Comparison of ENCODE assay signal across 9 mouse cellular contexts in the genomic region with DNA sequence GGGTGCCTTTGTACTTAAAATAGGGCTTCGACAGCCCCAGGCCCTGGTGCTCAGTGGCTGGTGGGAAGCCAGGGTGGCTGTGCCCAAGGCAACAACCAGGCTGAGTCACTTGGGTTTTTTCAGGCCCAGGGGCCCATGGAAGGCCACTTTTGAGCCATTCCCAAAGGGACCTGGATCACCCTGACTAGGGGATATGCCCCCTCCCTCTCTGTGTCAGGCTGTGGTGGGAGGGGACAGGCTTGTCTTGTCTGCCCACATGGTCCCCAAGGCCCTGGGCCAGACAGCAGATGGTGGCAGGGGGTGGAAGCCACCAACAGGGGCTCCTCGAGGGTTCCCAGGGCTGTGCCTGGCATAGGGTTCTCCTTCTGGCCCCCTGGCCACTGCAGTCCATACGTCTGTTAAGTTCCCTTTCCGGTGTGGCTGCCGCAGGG. TPM values are rescaled to one million over a fixed set of nuclear protein-coding genes. Genes with fewer than 3 reads are reported as not detected.
DNase-seq lines count a peak whose midpoint lies in the region; ATAC-seq and TF ChIP-seq lines count a peak whose summit lies in the region.
"Had no signal": no experiment of that assay in that cellular context is flagged by ENCODE, and none has a peak within 500 bp of the region (broad histone marks: within the 10 kb centered on the region; RNA-seq: fewer than 3 reads in every experiment).

No protein-coding gene starts in this region.

- no peaks in the 10 kb centered on the region for H3K9me3 ChIP-seq in embryonic facial prominence, embryonic 13.5 days
- no peaks in the 10 kb centered on the region for H3K9me3 ChIP-seq in liver, postnatal 0 days (ENCODE audit: low read length)

- ATAC-seq in embryonic facial prominence, embryonic 13.5 days (ENCODE audit: insufficient number of reproducible peaks, insufficient read depth, low FRiP score, low TSS enrichment, low read depth): no peak
- no peak for ATAC-seq in liver, postnatal 0 days

- TF ChIP-seq EP300 in liver, postnatal 0 days (IDR thresholded peaks at IDR 0.05; ENCODE audit: low read depth): no peak

- 72% methylated on average over 5 of the region's 5 CpGs for WGBS in embryonic facial prominence, embryonic 13.5 days
- 59% methylated on average over 5 of the region's 5 CpGs for WGBS in liver, postnatal 0 days (ENCODE audit: insufficient replicate concordance)

- H3K27ac ChIP-seq in layer of hippocampus, adult 2 months: peak overlapping the region; percentile 75
- H3K27ac ChIP-seq in embryonic facial prominence, embryonic 13.5 days: peak overlapping the region; percentile 68
- H3K27ac ChIP-seq in liver, postnatal 0 days (ENCODE audit: low read depth): peak overlapping the region; percentile 16; the same call in 1 of the 2 replicates

- H3K4me1 ChIP-seq in embryonic facial prominence, embryonic 13.5 days: peaks cover 60% of the 10 kb centered on the region
- H3K4me1 ChIP-seq in liver, postnatal 0 days (ENCODE audit: insufficient read depth): peaks cover 47% of the 10 kb centered on the region

- no peak overlapping the region for H3K9ac ChIP-seq in embryonic facial prominence, embryonic 13.5 days
- H3K9ac ChIP-seq in liver, postnatal 0 days (replicated peaks): 0 out of 2 replicates have a peak overlapping the region, but pooled peaks have one; percentile 23

- no peak for TF ChIP-seq CTCF in layer of hippocampus, adult 2 months (conservative IDR thresholded peaks at IDR 0.05)
- TF ChIP-seq CTCF in liver, postnatal 0 days (IDR thresholded peaks at IDR 0.05; ENCODE audit: low read depth): no peak

- peaks cover 51% of the 10 kb centered on the region for H3K36me3 ChIP-seq in embryonic facial prominence, embryonic 13.5 days
- peaks cover 60% of the 10 kb centered on the region for H3K36me3 ChIP-seq in liver, postnatal 0 days (replicated peaks; ENCODE audit: insufficient read depth, low read length)

- no peaks in the 10 kb centered on the region for H3K27me3 ChIP-seq in embryonic facial prominence, embryonic 13.5 days
- H3K27me3 ChIP-seq in liver, postnatal 0 days (ENCODE audit: insufficient read depth, low read length): no peaks in the 10 kb centered on the region

- DNase-seq in layer of hippocampus, adult 2 months (ENCODE audit: low spot score in 2 of 2): no peak
- no peak for DNase-seq in layer of hippocampus, adult 18-20 months (ENCODE audit: low spot score in 2 of 2)
- DNase-seq in adrenal gland, postnatal 36 days: peak; percentile 66 to 75
- DNase-seq in liver, postnatal 0 days: no peak
- DNase-seq in testis, postnatal 14 days (ENCODE audit: low spot score): no peak
- no peak for DNase-seq in lung, postnatal 14 days
- DNase-seq: gastrocnemius, postnatal 36 days; right cerebral cortex, adult 18-20 months had no signal

- H3K4me3 ChIP-seq in layer of hippocampus, adult 2 months: no peak overlapping the region
- H3K4me3 ChIP-seq in embryonic facial prominence, embryonic 13.5 days: no peak overlapping the region
- no peak overlapping the region for H3K4me3 ChIP-seq in liver, postnatal 0 days (ENCODE audit: low read depth, low read length)

- peak overlapping the region; percentile 84 for H3K4me2 ChIP-seq in embryonic facial prominence, embryonic 13.5 days
- H3K4me2 ChIP-seq in liver, postnatal 0 days (ENCODE audit: low read depth, low read length): 0 out of 2 replicates have a peak overlapping the region, but pooled peaks have one; percentile 20

RNA-seq across cellular contexts. Expression of a gene that starts 7.5 kb away (rescaled TPM):
- 100 to 1,000 TPM; 103 to 109 TPM for total RNA-seq in layer of hippocampus, adult 2 months (2021)
- 100 to 1,000 TPM; 122 to 126 TPM for total RNA-seq in layer of hippocampus, adult 18-20 months (2021)
- 10 to 100 TPM; 69.9 to 84.0 TPM for total RNA-seq in adrenal gland, postnatal 36 days (2021)
- 27.0 and 27.9 TPM in 2 replicates for polyA plus RNA-seq in embryonic facial prominence, embryonic 13.5 days (2015; fragmentation: Nextera tagmentation; extraction: Ambion mirVana)
- 29.7 and 33.8 TPM in 2 replicates for polyA plus RNA-seq in liver, postnatal 0 days (2015; fragmentation: Nextera tagmentation; extraction: Ambion mirVana)

RNA-seq across cellular contexts. Expression of a gene that starts 25.2 kb away (rescaled TPM):
- 10 to 100 TPM; 29.4 to 29.5 TPM for total RNA-seq in layer of hippocampus, adult 2 months (2021)
- total RNA-seq in layer of hippocampus, adult 18-20 months (2021): 10 to 100 TPM; 27.5 to 30.8 TPM
- 10 to 100 TPM; 26.7 to 28.2 TPM for total RNA-seq in adrenal gland, postnatal 36 days (2021)
- 58.1 and 60.9 TPM in 2 replicates for polyA plus RNA-seq in embryonic facial prominence, embryonic 13.5 days (2015; fragmentation: Nextera tagmentation; extraction: Ambion mirVana)
- 14.6 and 16.1 TPM in 2 replicates for polyA plus RNA-seq in liver, postnatal 0 days (2015; fragmentation: Nextera tagmentation; extraction: Ambion mirVana)

RNA-seq across cellular contexts. Expression of a gene that starts 33.9 kb away (rescaled TPM):
- 100 to 1,000 TPM; 907 to 909 TPM for total RNA-seq in layer of hippocampus, adult 2 months (2021)
- total RNA-seq in layer of hippocampus, adult 18-20 months (2021): 100 to 1,000 TPM; 907 to 934 TPM
- 1,000 to 10,000 TPM; 1,540 to 1,602 TPM for total RNA-seq in adrenal gland, postnatal 36 days (2021)
- polyA plus RNA-seq in embryonic facial prominence, embryonic 13.5 days (2015; fragmentation: Nextera tagmentation; extraction: Ambion mirVana): 622 and 633 TPM in 2 replicates
- polyA plus RNA-seq in liver, postnatal 0 days (2015; fragmentation: Nextera tagmentation; extraction: Ambion mirVana): 310 and 313 TPM in 2 replicates

RNA-seq across cellular contexts. Expression of a gene that starts 36.9 kb away (rescaled TPM):
- total RNA-seq in layer of hippocampus, adult 2 months (2021): 100 to 1,000 TPM; 132 to 139 TPM
- 100 to 1,000 TPM; 130 to 136 TPM for total RNA-seq in layer of hippocampus, adult 18-20 months (2021)
- total RNA-seq in adrenal gland, postnatal 36 days (2021): 100 to 1,000 TPM; 178 to 186 TPM
- 196 and 213 TPM in 2 replicates for polyA plus RNA-seq in embryonic facial prominence, embryonic 13.5 days (2015; fragmentation: Nextera tagmentation; extraction: Ambion mirVana)
- 93.2 and 93.9 TPM in 2 replicates for polyA plus RNA-seq in liver, postnatal 0 days (2015; fragmentation: Nextera tagmentation; extraction: Ambion mirVana)

RNA-seq across cellular contexts. Expression of a gene that starts 40.2 kb away (rescaled TPM):
- total RNA-seq in layer of hippocampus, adult 2 months (2021): 10 to 100 TPM; 73.6 to 78.4 TPM
- total RNA-seq in layer of hippocampus, adult 18-20 months (2021): 10 to 100 TPM; 71.9 to 76.4 TPM
- total RNA-seq in adrenal gland, postnatal 36 days (2021): 10 to 100 TPM; 77.1 to 78.2 TPM
- polyA plus RNA-seq in embryonic facial prominence, embryonic 13.5 days (2015; fragmentation: Nextera tagmentation; extraction: Ambion mirVana): 57.1 and 60.1 TPM in 2 replicates
- polyA plus RNA-seq in liver, postnatal 0 days (2015; fragmentation: Nextera tagmentation; extraction: Ambion mirVana): 15.3 and 17.2 TPM in 2 replicates

Comparison
In these comparisons a context has a peak if more than half of its experiments do, and no peak if none do; other contexts are left out.
1. DNase-seq: peak in adrenal gland, postnatal 36 days (2 of 2); none in layer of hippocampus, adult 2 months (0 of 2), layer of hippocampus, adult 18-20 months (0 of 2), liver, postnatal 0 days (single experiment), testis, postnatal 14 days (single experiment) and lung, postnatal 14 days (single experiment).
2. H3K27ac ChIP-seq: peak in every context shown above with its lines; median percentile 75 in layer of hippocampus, adult 2 months; 68 in embryonic facial prominence, embryonic 13.5 days; 16 in liver, postnatal 0 days.